Mouse (Mus musculus) kidney, postnatal 25 days (tissue): Measurements from ENCODE around the gene Gm20388.

Experiments
- DNase-seq, 2 experiments: peaks; one replicate each; pipeline ENCODE4 v3.0.0; 2021; ENCODE audit warnings: mixed read lengths in 2 of 2

The Gm20388 gene

GRCm38 (mm10) chr8:123290679-123291078 is 3380.0 kb downstream of the Gm20388 start:
- no peak for DNase-seq

DNA sequence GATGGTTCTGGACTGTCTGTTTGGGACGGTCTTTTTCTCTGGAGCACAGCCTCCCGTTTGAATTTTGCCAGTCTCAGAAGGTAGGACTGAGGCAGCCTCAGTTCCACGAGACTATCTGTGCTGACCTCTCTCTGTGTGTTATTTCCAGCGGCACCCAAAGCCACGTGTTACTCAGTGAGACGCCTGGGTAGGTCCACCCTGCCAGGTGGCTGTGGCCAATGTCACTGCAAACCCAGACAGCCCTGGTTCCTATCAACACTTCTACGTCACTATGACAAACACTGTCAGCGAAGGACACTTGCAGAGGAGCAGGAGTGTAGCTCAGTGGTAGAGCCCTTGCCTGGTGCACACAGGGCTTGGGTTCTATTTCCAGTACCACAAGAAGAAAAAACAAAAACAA is 3381.1 kb downstream of the Gm20388 start:
- no peak for DNase-seq

- DNase-seq, result peak in 1 of 2 experiments; percentile 20
Measured at GRCm38 (mm10) chr8:123292281-123292680, 3381.6 kb downstream of the Gm20388 start.

- no peak for DNase-seq
Measured at GRCm38 (mm10) chr8:123292785-123293184, 3382.1 kb downstream of the Gm20388 start.

GRCm38 (mm10) chr8:123298301-123298700 is 3387.7 kb downstream of the Gm20388 start:
- peak; percentile 18 to 50 for DNase-seq

DNA sequence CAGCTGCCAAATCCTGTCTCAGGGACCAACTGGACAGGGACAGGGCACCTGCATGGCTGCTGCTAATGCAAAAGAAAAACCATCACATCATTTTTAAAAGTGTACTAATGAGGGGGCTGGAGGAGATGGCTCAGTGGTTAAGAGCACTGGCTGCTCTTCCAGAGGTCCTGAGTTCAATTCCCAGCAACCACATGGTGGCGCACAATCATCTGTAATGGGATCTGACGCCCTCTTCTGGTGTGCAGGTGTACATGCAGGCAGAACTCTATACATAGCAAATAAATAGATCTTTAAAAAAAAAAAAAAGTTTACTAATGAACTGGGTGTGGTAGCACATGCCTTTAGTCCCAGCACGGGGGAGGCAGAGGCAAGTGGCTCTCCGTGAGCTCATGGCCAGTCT is 3398.1 kb downstream of the Gm20388 start:
- DNase-seq, result no peak

DNA sequence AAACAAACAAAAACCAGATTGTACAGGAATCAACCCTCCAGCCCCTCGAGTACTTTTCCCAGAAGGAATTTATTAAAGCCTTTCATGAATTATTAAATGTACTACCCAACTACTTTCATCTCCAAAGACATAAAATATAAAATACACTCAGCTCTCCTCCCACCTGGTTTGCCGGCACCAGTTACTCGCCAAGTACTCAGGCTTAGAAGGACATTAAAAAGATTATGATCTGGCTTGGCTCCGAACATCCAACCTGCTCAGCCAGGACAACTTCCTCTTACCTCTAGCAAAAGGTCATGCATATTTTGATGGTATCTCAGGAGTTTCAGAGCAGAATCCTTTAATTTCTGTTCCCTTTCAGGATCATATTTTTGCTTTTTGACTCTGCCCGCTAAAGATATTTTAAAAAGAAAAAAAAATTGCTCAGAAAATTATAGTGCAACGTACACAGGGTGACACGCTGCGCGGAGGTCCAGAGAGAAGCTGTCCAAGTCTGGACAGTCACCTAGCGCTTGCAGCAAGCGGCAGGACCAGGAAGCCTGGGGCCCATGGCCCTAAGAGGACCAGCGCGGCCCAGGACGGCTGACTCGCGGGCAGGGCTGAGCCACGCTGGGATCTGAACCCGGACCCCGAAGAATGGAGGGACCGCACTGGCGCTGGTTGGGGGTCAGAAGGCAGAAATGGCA is 3407.3 kb downstream of the Gm20388 start:
- no peak for DNase-seq

DNA sequence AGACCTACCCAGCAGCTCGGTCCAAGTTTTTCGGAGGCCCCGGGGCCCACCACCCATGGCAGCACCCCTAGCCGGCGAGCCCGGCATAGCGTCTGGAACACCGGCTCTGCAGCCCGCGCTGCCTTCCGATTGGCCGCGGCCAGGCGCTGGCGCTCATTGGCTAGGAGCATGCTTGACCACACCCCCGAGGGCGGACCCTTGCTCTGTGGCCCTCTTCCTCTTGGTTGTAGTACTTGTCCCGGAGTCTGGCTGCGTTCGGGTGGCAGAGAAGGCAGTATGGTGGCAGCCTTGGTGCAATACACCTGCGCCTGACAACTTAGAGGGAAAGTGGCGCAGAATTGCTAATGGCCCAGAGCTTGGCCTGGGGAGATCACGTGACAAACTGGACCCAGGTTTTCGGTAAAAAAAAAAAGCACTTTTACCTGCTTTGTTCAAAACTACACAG is 3407.8 kb downstream of the Gm20388 start, which contains the start of gene Fanca:
Fanca (minus strand) TSS at position 110 of the 445 bp plus-strand sequence.
- peak; percentile 98 for DNase-seq

DNA sequence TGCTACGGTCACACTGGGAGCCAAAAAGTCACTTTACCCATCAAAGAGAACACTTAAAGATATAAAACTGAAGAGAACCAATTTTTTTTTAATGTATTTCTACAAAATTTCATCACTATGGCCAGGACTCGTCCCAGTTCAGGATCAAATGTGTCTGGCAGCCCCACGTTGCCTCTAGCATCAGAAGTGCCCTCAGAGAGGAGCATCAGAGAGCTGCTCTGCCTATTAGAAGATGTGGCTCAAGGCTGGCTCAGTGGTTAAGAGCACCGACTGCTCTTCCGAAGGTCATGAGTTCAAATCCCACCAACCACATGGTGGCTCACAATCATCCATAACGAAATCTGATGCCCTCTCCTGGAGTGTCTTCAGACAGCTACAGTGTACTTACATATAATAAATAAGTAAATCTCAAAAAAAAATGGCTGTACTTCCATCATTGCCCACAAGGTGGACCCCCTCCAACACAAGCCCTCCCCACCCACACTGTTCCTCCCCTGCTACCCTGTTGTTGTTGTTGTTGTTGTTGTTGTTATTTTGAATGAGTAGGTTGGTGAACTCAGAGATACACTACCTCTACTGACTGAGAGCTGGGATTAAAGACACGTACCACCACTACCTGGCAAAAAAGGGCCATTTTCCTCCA is 3409.0 kb downstream of the Gm20388 start:
- peak in 1 of 2 experiments; percentile 72 for DNase-seq

DNA sequence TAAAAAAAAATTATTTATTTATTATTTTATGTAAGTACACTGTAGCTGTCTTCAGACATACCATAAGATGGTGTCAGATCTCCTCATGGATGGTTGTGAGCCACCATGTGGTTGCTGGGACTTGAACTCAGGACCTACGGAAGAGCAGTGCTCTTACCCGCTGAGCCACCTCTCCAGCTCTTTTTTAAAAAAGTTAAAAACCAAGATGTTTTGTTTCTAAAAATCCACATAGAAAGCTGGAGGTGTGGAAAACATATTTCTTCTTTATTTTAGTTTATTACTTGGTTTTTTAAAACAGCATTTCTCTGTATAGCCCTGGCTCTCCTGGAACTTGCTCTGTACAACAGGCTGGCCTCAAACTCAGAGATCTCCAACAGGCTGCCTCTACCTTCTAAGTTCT is 3417.9 kb downstream of the Gm20388 start:
- no peak for DNase-seq

- no peak for DNase-seq
Measured at GRCm38 (mm10) chr8:123329350-123329749, 3418.7 kb downstream of the Gm20388 start.

DNA sequence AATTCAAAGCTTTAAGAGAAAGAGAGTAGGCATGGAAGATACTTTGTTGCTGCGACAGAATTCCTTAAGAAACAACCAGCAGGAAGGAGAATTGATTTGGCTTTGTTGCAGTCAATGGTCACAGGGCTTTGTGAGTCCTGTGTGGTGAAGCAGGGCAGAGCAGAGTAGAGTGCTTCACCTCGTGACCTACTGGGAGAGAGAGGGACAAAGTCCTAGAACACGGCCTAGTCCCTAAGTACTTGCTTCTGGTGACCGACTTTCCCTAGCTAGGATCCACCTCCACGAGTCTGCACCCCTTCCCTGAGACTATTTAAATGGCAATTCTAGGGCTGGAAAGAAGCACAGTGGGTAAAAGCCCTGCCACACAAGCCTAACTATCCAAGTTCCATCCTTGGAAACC is 3419.3 kb downstream of the Gm20388 start:
- no peak for DNase-seq

- DNase-seq, result no peak
Measured at GRCm38 (mm10) chr8:123330701-123331100, 3420.1 kb downstream of the Gm20388 start.

GRCm38 (mm10) chr8:123331301-123331700 is 3420.7 kb downstream of the Gm20388 start:
- DNase-seq, result no peak

DNA sequence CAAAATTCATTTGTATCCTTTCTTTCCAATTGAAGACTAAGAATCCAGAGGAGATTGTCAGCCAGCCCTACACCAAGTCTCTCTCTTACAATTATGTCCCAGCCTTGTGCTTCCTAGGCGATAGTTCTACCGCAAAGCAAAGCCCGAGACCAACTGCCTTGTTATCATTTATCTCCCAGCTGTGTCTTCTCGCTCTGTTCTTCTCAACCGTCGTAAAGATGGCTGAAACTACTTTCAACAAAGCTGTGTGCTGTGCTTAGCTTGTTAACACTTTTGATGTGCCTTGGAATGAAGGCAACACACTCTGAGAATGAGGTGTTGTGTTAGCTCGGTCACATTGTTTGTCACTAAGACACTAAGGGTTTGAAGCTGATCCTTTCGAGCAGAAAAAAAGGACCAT is 3421.2 kb downstream of the Gm20388 start:
- DNase-seq, result no peak

DNA sequence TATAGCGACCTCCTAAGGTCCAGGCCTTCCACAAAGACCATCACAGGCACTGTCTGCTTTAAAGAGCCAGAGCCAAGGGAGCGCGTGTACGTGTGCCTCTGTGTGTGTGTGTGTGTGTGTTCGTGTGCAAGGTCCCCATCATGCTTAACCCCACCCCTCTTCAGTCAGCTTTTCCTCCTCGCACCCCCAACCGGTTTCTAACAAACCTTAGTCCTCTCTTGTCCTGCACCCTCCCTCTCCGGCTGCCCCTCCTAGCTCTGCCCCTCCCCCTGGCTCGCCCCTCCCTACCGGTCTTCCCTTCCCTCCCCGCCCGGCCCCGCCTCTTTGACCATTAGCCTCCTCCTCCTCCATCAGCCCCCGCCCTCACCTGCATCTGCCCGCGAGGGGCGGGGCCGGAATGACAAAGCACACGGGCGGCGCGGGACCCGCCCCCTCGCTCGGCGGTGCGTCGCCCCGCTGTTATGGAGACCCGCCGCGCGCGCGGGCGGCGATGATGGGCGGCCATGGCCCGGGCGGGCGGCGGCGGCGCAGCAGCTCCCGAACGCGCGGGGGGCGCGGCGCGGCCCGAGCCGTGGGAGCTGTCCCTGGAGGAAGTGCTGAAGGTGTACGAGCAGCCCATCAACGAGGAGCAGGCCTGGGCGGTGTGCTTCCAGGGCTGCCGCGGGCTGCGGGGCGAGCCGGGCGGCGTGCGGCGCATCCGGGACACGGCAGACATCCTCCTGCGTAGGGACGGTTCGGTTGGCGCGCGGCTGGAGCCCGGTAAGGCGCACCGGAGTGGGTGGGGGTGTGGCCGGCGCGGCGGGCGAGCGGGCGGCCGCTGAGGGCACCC is 3421.8 kb downstream of the Gm20388 start, which contains the start of gene Spire2:
Spire2 (plus strand) TSS at position 452 of the 829 bp plus-strand sequence.
- DNase-seq, result peak; percentile 80 to 88

DNA sequence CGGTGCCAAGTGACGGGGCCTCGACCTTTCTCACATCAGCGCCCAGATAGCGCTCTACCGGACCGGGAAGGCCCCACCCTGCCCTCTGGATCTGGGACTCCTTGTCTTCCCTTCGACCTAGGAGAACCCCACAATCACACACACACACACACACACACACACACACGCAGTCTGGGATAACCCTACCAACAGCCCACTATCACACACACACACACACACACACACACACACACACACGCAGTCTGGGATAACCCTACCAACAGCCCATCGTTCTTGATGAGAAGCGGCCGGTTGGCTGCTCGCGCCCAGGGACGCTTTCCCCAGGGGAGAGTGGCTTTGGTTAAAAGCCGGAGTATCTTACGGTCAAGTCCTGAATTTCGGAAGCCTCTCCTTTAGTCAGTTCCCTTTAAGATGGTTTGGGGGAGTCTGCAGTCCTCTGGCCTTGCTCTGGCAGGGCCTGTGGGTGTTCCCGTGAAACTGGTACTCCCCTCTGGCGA is 3422.5 kb downstream of the Gm20388 start:
- no peak for DNase-seq

GRCm38 (mm10) chr8:123333864-123334263 is 3423.2 kb downstream of the Gm20388 start:
- no peak for DNase-seq

DNA sequence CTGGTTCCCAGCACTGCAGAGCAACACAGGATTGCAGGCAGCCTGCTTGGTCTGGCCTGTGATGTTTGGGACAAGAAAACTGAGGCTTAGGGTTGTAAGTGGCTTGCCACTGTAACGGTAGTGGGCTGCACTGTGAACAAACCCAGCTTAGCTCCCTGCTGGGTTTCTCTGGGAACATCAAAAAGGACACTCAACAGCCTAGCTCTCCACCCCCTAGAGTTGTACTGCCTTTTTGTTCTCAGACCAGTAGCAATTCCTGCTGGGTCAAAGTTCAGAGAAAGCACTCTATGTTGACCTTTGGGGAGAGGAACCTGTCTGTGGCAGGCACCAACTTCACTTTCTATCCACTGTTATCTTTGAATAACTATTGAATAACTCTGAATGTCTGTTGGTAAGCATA is 3423.8 kb downstream of the Gm20388 start:
- DNase-seq, result no peak

GRCm38 (mm10) chr8:123337475-123337874 is 3426.8 kb downstream of the Gm20388 start:
- peak in 1 of 2 experiments; percentile 32 for DNase-seq

DNA sequence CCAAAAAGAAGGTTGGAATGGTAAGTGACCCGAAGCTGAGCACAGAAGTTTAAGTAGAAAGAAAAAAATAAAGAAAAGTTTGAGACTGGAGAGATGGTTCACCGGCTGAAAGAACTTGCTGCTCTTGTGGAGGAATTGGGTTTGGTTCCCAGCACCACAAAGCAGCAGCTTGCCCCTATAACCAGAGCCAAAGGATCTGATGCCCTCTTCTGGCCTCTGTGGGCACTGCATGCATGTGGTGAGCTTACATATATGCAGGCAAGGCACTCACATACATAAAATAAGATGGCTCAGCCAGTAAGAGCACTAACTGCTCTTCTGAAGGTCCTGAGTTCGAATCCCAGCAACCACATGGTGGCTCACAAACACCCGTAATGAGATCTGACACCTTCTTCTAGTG is 3429.4 kb downstream of the Gm20388 start:
- DNase-seq, result no peak

- no peak for DNase-seq
Measured at GRCm38 (mm10) chr8:123341040-123342015, 3430.7 kb downstream of the Gm20388 start.
